Mouse (Mus musculus) brain, adult 2 months (tissue): Measurements from ENCODE around the gene Olfr139.
A peak's percentile ranks its signal among the peaks of the same experiment; 100 is the strongest.

Source experiments
- DNase-seq: peaks from one replicate; pipeline ENCODE4 v3.0.0; 2011; ENCODE audit warnings: low read depth, low spot score

Olfr139 gene

GRCm38 (mm10) chr11:74056451-74056850 is at the start of gene Olfr139, which contains the start of gene Olfr399:
Gene Olfr139 (minus strand): TSS chr11:74056551.
Gene Olfr399 (minus strand): TSS chr11:74056615.
- DNase-seq, result no peak

- DNase-seq, result no peak
Measured at GRCm38 (mm10) chr11:74105066-74105465, 48.7 kb upstream of the Olfr139 start.

GRCm38 (mm10) chr11:74101507-74101906 is 45.2 kb upstream of the Olfr139 start:
- DNase-seq, result no peak

- no peak for DNase-seq
Measured at GRCm38 (mm10) chr11:74100724-74101123, 44.4 kb upstream of the Olfr139 start.

- DNase-seq, result no peak
Measured at GRCm38 (mm10) chr11:74069655-74070054, 13.3 kb upstream of the Olfr139 start, which contains the start of gene Zfp616. Gene Zfp616 (plus strand): TSS chr11:74069955.

GRCm38 (mm10) chr11:74051347-74051746 is 5.0 kb downstream of the Olfr139 start:
- peak; percentile 2 for DNase-seq
